Mouse (Mus musculus) cerebellum, adult 11-12 months (tissue): ENCODE results near the gene Apol10b.
"Not testable (repeated sequence)": the region's sequence is repeated elsewhere in the genome, so short reads cannot be mapped to it uniquely, and the experiment has no call there.

Experiments used
- DNase-seq: peaks from one replicate; pipeline ENCODE4 v3.0.0; 2022

Gene Apol10b

DNA sequence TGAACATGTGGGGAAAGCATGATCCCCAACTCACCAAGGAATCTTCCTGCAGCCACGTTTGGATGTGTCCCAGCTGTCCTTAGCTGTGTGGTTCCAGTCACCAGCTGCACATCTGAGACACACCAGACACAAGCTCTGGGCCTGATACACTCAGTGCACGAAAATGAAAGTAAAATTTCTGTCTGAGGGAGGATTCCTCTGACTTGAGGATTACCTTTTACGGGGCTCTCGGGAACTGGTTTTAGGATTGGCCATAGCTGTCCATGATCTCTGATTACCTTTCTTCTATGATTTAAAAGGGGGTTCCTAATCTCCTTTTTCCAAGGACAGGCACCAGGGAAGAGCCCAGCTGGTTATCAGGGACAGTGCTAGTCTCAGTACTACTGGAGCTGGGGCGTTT lies at the start of gene Apol10b:
Gene Apol10b, minus strand, starts transcription at position 165 of the 400 bp plus-strand sequence.
- no peak for DNase-seq

DNA sequence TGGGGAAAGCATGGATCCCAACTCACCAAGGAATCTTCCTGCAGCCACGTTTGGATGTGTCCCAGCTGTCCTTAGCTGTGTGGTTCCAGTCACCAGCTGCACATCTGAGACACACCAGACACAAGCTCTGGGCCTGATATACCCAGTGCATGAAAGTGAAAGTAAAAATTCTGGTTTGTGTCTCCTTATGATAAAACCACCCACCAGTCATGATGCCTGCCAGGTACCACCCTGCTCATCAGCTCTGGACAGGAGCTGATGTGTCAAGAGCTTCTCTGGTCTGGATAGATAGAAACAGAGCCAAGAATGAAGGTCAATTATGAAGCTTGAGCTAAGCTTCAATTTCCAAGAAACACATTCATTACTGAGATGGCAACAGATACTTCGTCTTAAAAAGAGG lies 47.3 kb upstream of the Apol10b start, which contains the start of gene Apol11b:
Gene Apol11b, minus strand, starts transcription at position 111 of the 400 bp plus-strand sequence.
- DNase-seq: not testable (repeated sequence)

GRCm38 (mm10) chr15:77629822-77630221 lies 33.9 kb upstream of the Apol10b start:
- not testable (repeated sequence) for DNase-seq

- DNase-seq: not testable (repeated sequence)
These were observed 32.7 kb upstream of the Apol10b start for GRCm38 (mm10) chr15:77628647-77629046.

DNA sequence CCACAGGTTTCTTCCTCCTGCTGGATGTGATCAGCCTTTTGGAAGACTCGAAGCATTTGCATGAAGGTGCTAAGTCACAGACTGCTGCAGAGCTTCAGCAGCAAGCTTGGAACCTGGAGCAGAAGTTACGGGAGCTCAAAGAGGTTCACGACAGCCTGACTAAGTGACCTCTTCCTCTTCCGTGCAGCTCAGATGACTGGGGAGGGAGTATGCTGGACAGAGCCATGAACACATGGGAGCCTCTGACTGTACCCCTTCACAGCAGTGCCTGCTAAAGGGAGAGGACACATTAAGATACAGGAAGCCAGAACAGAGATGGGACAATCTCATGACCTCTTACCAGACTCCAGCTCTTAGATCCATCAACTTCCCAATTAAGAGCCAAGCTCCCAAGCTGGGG lies 30.5 kb upstream of the Apol10b start:
- DNase-seq: not testable (repeated sequence)

DNA sequence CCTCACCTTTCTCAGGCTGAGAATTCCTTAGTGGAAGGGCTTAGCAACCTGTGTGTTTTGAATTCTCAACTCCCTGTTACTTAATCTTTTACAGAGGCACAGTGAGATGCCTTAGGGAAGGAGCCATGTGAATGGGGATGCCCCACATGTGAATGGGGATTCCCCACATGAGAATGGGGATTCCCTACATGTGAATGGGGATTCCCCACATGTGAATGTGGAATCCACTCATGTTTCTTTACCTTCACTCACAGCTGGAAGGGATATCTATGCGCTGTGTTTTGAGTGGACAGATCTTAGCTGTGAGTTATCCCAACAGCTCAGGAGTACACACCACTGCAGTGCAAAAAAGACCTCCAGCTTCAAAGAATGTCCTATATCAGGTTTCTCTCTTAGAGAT lies 28.8 kb upstream of the Apol10b start:
- DNase-seq: no peak

- no peak for DNase-seq
These were observed 10.1 kb upstream of the Apol10b start for GRCm38 (mm10) chr15:77606069-77606468.

DNA sequence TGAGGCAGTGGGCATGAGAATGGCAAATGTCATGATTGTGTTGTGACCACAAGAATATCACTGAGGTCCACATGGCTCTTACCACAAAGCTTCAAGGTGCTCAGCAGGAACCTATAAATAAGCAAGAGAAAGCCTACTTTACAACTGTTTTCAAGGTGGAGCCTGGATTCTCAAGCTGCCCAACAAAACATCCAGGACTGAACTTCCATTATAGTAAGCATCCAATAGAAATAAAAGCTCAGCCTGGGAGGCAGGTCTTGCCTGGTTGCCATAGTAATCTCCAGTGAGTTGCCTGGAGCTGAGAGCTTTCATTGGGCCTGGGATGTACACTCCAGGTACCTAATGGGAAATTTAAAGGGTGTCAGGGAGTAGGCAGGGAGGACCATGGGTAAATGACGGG lies 3.0 kb upstream of the Apol10b start, which contains the start of gene Gm36245:
Gene Gm36245, plus strand, starts transcription at position 301 of the 400 bp plus-strand sequence.
- no peak for DNase-seq

DNA sequence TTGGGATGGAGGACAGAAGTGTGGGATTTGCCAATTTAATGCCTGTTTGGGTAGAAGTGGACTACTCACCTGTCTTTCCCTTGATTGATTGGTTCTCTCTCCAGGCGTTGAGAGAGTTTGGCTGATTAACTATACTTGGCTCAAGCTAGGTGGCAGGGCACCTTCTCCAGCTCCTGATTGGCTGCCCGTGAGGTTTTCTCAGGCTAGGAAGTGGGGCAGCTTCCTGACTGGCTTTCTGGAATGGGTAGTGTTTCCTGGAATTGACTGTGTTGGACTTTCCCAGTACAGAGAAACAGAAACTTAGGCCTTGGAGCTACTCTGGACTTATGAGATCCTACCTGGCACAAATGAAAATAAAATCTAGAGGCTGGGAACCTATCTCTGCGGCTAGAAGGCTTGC lies 2.5 kb upstream of the Apol10b start:
- no peak for DNase-seq

DNA sequence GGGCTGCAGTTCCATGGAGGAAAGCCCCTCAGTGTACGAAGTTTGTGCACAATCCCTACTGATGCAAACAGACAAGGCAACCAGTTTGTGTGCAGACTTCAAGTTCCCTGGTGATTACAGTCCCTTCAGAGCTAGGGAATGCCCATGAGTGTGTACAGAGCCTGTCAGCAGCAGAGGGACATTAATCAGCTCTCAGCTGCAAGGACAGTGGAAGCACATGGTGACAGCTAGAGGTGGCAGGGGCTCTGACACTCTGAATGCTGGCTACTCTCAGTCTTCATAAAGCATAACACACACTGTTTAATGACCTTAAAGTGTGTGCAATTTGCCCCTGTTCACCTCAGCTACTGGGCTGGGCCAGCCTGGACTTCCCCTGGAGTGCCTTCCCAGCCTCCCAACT lies 2.4 kb downstream of the Apol10b start:
- DNase-seq: no peak

DNA sequence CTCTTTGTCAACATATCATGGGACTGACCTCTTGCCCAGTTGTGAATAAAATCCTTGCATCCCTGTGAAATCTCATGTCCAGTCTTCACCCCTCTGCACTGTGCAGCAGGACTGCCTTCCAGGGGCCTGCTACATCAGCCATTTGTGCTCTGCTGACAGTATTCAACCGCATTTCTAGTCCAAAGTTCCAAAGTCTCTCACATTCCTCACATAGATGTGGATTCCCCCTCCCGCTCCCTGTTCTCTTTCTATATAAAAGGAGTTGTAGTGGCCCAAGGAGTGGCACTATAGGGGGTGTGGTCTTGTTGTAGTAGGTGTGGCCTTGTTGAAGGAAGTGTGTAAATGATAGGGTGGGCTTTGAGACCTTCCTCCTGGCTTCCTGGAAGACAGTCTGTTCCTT lies 5.0 kb downstream of the Apol10b start:
- no peak for DNase-seq

DNA sequence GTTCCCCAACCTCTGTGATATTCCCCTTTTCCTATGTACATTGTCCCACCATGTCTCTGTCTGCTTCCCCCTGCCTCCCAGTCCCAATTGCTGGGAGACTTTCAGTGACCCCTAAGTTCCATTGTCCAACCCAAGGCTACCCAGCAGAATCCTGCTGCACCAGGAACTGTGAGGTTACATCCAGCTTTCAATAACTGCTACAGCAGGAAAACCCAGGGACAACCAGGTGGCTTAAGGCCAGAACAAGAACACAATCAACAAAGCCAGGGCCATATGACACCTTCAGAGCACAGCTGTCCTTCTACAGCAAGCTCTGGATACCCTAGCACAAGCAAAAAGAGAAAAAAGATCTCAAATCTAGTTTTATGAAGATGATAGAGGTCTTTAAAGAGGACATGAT lies 6.9 kb downstream of the Apol10b start:
- no peak for DNase-seq

DNA sequence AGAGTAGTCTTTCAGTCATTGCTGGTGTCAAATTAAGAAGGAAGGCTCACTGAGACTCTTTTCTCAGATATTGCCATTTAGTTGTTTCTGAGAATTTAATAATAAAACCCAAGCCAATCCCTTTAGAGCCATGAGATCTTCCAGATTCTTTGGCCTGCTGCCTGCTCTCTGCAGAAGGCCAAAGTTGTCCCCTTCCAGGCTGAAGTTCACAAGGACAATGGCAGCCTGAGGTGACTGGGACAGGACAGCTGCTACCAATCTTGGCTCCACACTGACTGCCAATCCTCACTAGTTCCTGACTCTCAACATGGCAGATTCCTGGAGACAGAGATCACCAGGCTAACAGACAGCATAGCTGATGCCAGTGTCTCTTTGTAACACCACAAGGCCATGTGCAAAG lies 8.9 kb downstream of the Apol10b start:
- no peak for DNase-seq

GRCm38 (mm10) chr15:77581681-77582080 lies 14.2 kb downstream of the Apol10b start:
- DNase-seq: no peak

DNA sequence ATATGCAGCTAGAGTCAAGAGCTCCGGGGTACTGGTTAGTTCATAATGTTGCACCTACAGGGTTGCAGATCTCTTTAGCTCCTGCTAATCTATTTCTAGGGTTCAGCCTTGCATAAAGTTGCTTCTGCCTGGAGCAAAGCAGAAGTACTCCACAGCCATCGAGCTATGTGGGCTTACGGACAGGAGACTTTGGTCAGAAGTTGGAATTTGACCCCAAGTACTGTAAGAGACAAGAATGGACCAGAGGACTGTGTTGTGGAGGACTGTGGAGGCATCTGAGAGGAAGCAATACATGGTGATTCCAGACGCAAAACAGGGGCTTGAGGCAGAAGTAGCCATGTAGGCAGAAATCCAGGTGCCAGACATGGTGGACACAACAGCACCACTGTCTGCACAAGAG lies 16.6 kb downstream of the Apol10b start:
- no peak for DNase-seq

DNA sequence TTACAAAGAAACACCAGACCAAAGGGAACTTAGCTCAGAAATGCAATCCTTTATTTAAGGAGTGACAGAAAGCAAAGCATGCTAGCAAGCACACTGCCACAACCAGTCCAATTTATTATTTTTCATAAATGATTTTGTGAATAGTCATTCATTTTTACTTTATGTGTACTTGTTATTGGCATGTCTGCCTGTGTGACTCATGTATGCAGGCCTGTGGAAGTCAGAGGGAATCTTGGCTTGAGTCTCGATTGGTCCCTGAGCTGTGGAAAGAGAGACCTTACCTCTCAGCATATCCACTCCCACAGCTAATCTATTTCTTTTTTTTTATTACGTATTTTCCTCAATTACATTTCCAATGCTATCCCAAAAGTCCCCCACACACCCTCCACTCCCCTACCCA lies 17.1 kb downstream of the Apol10b start:
- no peak for DNase-seq

- no peak for DNase-seq
These were observed 32.7 kb downstream of the Apol10b start for GRCm38 (mm10) chr15:77563219-77563618.

- no peak for DNase-seq
These were observed 34.1 kb downstream of the Apol10b start, which contains the start of gene 1700025B11Rik for GRCm38 (mm10) chr15:77561792-77562191. Gene 1700025B11Rik, minus strand, starts transcription at chr15:77561892.

DNA sequence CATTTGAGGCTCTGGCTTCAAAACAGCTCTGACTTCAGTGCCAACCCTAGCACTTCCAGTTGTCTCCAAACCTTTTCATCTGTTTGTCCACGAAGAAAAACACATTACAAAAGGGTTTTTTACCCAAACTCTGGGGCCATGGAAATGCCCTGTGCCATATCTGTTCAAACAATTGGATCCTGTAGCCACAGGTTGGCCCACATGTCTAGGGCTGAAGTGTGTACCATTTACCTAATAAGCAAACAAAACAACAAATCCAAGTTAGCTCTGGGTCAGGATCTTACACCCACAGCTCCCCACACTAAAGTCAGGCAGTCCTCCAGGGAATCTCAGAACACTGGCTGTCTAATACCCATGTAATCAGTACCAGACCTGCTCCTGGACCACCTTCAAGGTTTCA lies 56.7 kb downstream of the Apol10b start:
- not testable (repeated sequence) for DNase-seq
